Mouse (Mus musculus): ENCODE results near the gene Arhgef28.

Arhgef28 gene

DNA sequence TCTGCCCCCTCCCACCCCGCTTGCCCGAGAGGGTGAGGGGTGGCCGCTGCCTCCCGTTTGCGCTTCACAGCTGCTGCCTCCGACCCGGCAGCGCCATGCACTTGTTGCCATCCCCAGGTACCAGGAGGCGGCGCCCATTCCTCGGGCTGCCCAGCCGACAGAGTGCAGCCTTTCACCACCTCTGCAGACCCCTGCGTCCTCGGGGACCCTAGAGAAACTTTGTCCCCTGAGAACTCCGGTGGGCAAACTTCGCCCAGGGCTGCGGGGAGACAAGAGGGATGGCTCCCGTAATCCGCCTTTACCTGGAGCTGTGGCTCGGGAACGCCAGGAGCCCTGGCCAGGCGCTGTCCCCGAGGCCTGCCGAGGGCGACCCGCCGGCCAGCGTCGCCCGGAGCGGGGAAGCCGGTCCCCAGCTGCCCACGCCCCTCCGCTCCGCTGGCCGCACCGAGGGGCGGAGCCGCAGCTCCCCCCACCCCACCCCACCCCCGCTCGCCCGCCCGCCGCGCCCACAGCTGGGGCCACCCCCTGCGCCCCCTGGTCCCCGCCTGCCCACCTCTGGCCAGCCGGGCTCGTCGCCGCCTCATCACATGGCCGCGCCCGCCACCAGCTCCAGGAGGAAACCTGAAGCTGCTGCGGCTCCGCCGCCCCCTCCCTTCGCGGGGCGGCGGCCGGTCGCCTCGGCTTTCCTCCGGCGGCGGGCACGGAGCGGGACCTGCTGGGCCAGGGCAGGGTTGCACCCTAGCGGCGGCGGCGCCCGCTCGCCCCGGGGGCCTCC, at the start of gene Arhgef28:
TSS of gene Arhgef28 (minus strand) at position 669 of the 775 bp plus-strand sequence.
- DNase-seq (ENCODE audit: low read depth, low spot score) = peak; percentile 50

- no peak for DNase-seq (ENCODE audit: low read depth, low spot score)
These were observed 48.7 kb upstream of the Arhgef28 start for GRCm38 (mm10) chr13:98254921-98255320.

DNA sequence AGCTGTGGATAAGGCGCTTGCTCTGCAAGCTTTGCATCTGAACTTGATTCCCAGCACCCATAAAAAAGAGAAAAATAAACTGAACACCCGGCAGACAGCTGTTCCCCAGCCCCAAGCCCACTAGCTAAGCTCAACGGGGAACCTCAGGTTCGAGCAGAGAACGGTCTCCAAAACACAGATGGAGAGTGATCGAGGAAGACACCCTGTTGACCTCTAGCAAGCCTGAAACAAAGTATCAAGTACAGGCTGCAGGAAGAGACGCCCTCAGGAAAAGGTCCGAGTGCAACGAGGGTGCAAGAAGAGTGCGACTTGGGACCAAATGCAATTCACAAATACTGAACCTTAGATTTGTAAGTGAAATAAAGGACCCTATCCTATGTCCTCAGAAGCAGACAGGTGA, 43.4 kb upstream of the Arhgef28 start:
- no peak for DNase-seq (ENCODE audit: low read depth, low spot score)

DNA sequence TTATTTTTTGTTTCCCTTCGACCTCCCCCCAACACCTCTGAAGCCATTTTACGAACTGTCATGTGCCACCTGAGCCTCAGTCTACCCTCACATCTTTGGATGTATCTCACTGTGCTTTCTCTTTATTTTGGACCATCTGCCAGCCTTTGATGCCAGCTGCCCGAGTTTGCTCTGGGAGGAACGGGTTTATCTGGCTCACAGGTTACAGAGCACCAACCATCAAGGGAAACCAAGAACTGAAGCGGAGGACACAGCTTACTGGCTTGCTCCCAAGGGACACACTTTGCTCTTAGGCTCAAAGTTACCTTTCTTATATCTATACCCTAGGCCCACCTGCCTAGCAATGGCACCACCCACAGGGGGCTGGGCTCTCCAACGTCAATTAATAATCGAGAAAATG, 39.1 kb upstream of the Arhgef28 start:
- no peak for DNase-seq (ENCODE audit: low read depth, low spot score)

DNA sequence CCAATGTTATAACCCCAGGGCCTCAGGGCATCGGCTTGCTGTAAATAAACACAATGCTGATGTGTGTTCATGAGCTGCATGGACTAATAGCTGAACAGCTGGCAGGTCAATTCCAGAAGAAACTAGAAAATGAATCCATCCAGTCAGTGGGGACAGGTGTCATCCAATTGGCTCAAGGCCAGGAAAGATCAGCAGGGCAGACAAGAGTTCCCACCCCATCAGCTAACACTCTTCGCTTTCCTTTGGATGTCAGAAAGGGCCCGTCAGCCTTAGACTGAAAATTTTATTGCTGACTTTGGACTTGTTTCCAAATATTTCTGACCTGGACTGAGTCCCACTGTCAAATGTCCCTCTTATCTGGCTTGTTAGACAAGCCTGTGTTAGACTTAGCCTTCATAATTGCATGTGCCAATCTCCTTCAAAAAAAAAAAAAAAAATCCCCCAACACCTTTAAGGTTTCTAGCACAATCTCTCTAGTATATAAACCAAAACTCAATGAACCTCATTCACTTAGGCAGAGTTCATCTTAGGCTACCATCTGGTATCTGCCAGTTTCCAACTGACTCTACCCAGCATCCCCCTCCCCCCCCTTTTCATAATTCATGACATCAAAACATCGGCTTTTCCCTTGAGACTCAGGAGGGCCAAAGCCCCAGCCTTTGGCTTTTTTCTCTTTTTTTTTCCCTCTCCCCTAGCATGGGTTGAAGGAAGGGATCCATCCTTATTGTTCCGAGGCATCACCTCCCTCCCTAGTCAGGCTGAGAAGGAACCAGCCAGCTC, 38.5 kb upstream of the Arhgef28 start:
- DNase-seq (ENCODE audit: low read depth, low spot score) = no peak

- DNase-seq (ENCODE audit: low read depth, low spot score) = no peak
These were observed 35.5 kb upstream of the Arhgef28 start for GRCm38 (mm10) chr13:98241531-98242282.

GRCm38 (mm10) chr13:98239978-98240641, 33.9 kb upstream of the Arhgef28 start:
- DNase-seq (ENCODE audit: low read depth, low spot score) = peak; percentile 61

DNA sequence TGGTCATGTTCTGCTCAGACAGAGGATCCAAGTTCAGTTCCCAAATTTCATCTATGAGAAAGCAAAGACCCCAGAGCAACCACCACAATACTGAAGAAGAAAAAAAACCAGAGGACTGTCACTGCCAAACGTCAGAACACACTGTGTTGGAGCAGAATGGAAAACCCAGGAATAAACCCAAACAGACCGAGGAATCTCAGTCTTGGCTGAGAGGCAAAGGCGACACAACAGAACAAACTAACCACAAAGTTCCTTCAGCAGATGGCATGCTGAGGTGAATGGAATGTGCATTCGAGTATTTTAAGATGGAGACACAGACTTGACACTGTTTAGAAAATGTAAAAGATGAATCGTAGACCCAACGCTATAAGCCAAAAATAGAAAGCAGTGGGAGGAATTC, 29.2 kb upstream of the Arhgef28 start:
- DNase-seq (ENCODE audit: low read depth, low spot score) = no peak

DNA sequence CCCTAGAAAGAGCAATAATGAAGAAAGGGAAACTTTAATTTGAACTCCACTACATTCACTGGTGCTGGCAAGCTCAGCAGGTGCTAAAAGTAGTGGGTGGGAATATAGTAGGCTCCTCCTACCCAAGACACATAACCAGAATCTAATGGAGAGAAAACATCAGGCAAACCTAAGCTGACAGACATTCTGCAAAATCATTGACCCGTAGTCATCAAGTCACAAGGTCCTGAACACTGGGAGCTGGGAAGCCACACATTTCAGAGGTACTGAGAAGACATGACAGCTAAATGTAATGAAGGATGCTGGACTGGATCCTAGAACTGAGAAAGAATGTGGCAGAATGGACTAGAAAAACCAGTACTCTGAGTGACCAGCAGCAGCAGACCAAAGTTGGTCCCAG, 24.3 kb upstream of the Arhgef28 start:
- no peak for DNase-seq (ENCODE audit: low read depth, low spot score)

DNA sequence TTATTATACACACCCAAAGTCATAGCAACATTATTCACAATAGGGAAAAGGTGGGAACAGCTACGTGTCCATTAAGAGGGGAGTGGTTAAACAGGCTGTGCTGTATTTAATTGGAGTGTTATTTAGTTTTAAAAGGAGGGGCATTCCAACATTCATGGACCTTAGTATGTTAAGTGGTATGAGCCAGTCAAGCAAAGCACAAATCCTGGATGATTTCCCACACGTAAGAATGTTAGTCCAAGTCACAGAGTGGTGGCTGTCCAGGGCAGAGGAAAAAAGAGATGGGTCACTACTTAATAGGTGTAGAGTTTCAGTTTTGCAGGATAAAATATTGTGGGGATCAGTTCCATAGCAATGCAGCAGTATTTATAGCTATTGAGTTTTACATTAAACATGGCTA, 20.0 kb upstream of the Arhgef28 start:
- no peak for DNase-seq (ENCODE audit: low read depth, low spot score)

DNA sequence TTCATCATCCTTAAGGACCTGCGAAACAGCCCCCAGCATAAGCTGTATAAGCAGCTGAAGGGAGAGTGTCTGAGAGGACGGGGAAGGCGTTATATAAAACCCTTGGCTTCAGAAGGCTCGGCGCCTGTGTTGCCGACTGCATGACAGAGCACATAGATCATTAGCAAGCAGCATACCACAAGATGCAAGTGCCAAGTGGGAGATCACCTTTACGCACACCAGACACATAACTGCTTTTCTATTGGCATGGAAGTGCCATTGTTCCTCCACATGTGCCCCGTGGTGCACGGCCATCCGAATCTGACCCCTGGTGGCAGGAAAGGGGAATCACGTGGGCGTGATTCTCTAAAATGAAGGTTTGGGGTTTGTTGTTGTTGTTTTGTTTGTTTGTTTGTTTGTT, 16.6 kb upstream of the Arhgef28 start:
- no peak for DNase-seq (ENCODE audit: low read depth, low spot score)

GRCm38 (mm10) chr13:98210137-98210536, 3.9 kb upstream of the Arhgef28 start:
- DNase-seq (ENCODE audit: low read depth, low spot score) = no peak

DNA sequence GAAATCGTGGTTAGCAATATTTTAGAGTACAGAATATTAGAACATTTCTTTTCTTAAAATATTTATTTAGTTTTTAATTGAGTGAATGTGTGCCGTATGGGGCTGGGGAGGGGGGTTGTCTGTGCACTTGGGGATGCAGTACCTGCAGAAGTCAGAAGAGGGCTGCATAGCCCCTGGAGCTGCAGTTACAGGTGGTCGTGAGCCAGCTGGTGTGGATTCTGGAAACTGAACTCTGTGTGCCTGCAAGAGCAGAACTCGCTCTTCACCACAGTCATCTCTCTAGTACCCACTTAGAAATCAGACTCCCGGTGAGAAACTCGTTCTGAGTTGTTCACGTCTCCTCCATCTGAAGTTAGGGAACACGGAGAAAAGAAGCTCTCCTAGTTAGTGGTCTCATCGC, 2.6 kb upstream of the Arhgef28 start:
- DNase-seq (ENCODE audit: low read depth, low spot score) = no peak

GRCm38 (mm10) chr13:98206546-98206870, 269 bp upstream of the Arhgef28 start:
- no peak for DNase-seq (ENCODE audit: low read depth, low spot score)

- DNase-seq (ENCODE audit: low read depth, low spot score) = no peak
These were observed 1.1 kb downstream of the Arhgef28 start for GRCm38 (mm10) chr13:98205111-98205510.

DNA sequence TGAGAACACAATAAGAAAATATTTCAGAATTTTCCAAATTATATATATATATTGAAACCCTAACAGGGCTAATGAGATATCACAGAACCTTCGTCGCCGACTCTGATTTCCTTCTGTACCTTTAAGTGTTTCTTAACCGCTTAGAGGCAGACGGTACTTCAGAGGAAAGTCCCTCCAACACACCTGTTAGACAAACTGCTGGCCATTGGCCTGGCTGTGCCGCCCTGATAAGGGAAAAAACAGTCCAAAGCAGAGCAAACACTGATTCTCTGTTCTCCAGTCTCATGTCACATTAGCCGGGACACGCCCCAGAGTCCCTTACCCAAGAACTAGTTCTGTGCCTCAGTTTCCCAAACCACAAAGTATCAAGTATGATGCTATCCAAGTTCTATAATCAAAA, 1.9 kb downstream of the Arhgef28 start:
- no peak for DNase-seq (ENCODE audit: low read depth, low spot score)

GRCm38 (mm10) chr13:98201436-98201835, 4.8 kb downstream of the Arhgef28 start:
- no peak for DNase-seq (ENCODE audit: low read depth, low spot score)

- DNase-seq (ENCODE audit: low read depth, low spot score) = no peak
These were observed 13.6 kb downstream of the Arhgef28 start for GRCm38 (mm10) chr13:98192596-98192995.

- no peak for DNase-seq (ENCODE audit: low read depth, low spot score)
These were observed 17.7 kb downstream of the Arhgef28 start for GRCm38 (mm10) chr13:98188500-98188899.

DNA sequence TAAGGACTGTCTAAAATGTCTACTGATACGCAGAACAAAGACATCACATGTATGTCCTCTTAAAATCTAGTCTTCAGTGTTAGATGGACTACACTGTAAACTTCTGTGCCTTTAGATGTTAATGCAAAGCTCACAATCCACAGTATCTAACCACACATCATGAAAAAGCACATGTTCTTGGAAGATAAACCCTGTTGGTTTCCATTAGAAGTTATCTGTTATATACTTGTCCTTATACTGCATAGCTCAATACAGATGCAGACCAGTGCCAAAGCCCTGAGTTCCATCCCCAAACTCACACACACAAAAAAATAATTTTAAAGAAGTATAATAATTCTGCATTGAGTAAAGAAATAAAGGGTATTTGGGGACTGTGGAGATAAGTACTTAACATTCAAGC, 18.3 kb downstream of the Arhgef28 start:
- no peak for DNase-seq (ENCODE audit: low read depth, low spot score)

DNA sequence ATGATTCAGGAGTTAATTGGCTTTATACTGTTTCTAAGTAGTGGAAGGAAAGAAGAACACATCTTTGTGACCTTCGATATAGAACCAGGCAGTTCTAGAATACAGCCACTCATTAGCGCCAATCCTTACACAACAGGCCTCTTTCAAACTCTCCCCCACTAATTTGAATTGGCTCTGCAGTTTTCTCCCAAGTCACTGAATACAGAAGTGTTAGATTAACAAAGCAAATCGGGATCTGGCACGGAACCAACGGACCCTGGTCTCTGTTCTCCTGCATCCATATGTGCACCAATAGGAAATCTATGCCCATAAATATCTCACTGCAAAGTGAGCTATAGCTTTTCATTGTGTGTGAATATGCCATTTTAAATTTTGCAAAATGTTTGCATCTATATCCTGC, 20.1 kb downstream of the Arhgef28 start:
- no peak for DNase-seq (ENCODE audit: low read depth, low spot score)

DNA sequence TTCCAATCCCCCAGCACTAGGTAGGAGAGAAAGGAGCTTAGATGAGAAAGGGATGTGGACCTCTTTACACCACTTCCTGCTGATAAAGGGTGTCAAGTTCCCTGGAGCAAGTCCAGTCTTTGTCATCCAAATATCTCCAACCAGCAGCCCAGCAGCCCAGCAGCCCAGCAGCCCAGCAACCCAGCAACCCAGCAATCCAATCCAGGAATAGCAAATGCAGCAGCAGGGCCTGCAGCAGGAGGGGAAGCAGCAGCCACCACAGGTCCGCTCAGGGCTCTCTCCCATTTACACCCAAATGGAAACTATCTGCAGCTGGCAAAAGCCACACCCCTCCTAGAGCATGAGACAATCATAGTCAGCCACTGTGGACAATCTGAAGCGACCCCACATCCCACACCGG, 21.6 kb downstream of the Arhgef28 start:
- no peak for DNase-seq (ENCODE audit: low read depth, low spot score)

All from retina, postnatal 7 days (tissue).